Mouse (Mus musculus): ENCODE results near the gene Esp38.
"Not testable (repeated sequence)": the region's sequence is repeated elsewhere in the genome, so short reads cannot be mapped to it uniquely, and the experiment has no call there.

Gene Esp38

DNA sequence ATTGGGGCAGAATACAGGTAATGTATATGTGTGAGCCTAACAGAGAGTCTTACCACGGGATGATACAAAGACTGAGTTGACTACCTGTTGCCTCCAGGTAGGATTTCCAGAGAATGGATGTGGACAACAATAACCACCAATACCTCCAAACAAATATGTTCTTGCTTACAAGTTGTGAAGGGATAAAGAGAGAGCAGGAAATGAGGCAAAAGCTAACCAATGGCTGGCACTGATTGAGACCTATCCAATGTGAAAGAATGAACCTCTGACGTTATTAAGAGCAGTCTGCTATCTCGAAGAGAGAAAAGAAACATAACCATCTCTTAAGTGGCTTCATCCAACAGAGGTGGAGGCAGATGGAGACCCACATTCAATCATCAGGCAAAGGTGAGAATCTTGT lies at the start of gene Esp38:
TSS of gene Esp38 (plus strand) at position 301 of the 400 bp plus-strand sequence.
- DNase-seq = no peak

DNA sequence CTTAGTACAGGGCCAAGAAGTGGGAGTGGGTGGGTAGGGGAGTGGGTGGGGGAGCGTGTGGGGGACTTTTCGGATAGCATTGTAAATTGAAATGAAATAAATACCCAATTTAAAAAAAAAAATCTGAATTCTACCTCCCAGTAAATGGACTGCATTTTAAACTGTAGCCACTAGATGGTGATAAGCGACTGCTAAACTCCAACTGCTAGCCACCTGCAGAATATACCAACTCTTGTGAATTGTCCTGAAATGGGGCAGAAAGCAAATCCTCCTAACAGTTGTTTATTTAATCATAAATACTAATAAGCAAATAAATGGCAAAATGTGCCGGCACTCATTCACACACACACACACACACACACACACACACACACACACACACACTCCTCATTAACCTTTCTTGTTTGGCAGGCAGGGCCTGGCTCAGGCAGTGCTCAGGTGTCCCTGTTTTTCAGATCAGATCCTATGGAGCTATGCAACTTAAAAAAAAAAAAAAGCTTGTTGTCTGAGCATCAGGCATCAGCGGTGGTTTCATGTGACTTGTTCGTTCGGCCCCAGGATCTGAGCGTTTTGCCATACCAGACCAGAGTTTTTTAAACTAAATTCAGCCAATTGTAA lies 47.3 kb upstream of the Esp38 start:
- DNase-seq = not testable (repeated sequence)

All from cerebellum, adult 18-20 months (tissue).